Mouse (Mus musculus): ENCODE measurements around the gene Rbfox3. TPM values are rescaled to one million over a fixed set of nuclear protein-coding genes. Genes with fewer than 3 reads are reported as not detected.

The Rbfox3 gene
- total RNA-seq, 2 experiments from 2014 or later, result 0.09 to 0.12 TPM

DNA sequence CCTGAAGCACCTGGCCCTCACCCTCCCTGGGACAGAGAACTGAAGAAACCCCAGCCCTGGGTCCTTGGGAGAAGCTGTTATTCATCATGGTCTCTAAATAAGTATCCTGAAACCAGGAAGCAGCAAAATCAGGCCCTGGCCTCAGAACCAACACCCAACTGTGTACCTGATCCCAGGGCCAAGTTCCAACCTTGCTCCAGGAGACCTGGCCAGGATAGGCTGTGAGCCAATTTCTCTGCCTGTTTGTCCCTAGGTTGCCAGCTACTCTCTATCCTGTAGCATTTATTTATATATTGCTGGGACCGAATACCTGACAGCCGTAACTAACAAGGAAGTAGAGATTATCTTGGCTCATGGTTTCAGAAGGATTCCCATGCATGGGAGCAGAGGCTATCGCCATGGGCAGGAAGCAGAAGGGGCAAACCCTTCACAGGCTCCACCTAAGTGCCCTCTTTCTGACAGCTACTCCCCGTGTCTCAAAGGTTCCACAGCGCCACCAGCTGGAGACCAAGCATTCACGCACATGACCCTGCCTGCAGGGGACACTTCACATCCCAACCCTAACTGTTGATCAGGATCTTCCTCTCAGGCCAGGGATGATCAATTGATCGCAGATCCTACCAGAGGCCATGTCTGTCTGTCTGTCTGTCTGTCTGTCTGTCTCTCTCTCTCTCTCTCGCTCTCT, 31.8 kb downstream of the Rbfox3 start:
- DNase-seq, result no peak

GRCm38 (mm10) chr11:118878605-118879245, 32.7 kb downstream of the Rbfox3 start:
- DNase-seq, result no peak

- DNase-seq, result no peak
Measured at GRCm38 (mm10) chr11:118875243-118875897, 36.0 kb downstream of the Rbfox3 start.

GRCm38 (mm10) chr11:118874487-118875095, 36.8 kb downstream of the Rbfox3 start:
- DNase-seq, result no peak

GRCm38 (mm10) chr11:118874022-118874421, 37.4 kb downstream of the Rbfox3 start:
- no peak for DNase-seq

GRCm38 (mm10) chr11:118871527-118871926, 39.9 kb downstream of the Rbfox3 start:
- no peak for DNase-seq

- no peak for DNase-seq
Measured at GRCm38 (mm10) chr11:118863360-118863759, 48.0 kb downstream of the Rbfox3 start.

- DNase-seq, result no peak
Measured at GRCm38 (mm10) chr11:118861801-118862431, 49.5 kb downstream of the Rbfox3 start.

DNA sequence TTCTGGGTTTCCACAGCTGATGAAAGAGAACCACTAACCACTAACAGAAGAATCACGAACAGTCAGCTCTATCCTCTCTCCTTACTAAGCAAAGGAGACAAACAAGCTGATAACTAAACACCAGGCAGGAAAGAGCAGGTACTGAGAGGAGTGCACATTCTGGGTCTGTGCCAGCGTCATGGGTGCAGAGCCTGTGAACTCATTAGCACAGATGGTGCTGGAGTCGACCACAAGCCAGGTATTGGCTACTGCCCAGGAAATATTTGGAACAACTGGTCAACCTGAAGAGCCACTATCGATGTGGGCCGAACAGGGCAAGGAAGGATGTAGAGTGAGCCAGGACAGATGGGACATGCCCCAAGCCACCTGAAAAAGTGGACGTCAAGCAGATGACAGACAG, 50.2 kb downstream of the Rbfox3 start:
- no peak for DNase-seq

GRCm38 (mm10) chr11:118860812-118861211, 50.6 kb downstream of the Rbfox3 start:
- DNase-seq, result no peak

DNA sequence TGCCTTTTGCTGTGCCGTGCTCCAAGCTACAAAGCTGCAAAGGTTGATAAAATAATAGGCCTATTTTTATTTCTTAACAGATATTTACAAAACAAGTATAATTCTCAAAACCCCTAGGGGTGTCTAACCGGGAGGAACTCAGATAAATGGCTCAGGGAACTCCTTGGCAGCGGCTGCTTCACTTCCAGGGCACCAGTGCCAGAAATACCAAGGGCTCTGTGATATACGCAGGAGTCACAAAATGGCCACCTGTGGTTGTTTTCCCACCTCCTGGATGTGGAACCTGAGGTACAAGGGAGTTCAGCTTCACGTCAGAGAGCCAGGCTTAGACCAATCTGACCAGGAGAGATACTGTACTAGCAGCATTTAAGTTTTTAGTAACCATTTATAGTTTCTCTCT, 51.6 kb downstream of the Rbfox3 start:
- no peak for DNase-seq

DNA sequence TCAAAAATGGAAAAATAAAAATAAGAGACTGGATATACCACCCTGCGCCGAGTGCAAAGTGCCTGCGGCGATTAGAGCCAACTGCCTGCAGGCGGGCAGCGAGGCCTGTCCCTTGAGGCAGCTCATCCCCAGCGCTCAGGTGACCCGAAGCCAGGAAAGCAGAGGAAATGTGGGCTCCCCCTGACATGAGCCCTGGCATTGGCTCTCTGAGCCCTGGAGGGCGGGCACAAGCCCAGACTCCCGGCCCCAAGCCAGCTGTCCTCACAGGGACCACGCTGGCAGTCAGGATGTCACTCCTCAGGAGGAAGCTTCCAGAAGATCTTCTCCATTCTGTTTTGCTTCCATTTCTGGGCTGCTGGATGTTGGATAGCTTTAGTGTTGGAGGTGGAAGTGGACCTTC, 53.1 kb downstream of the Rbfox3 start:
- no peak for DNase-seq

DNA sequence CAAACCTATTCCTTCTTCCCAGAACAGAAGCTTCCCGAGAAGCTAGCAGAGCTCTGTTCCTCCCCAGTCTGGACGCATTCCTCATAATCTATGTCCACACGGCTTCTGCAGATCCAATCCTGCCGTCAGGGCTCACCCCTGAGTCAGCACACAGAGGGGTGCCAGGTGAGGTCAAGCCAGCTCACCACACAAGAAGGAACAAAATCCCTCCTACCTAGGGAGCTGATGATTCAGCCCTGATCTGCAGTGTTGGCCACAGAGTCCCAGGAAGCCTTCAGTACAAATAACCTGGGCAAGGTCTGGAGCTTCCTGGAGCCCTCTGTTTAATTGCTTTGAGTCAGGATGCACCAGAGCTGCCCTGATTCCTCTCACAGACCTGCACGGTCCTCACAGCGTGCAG, 60.0 kb downstream of the Rbfox3 start:
- no peak for DNase-seq

GRCm38 (mm10) chr11:118847986-118848385, 63.4 kb downstream of the Rbfox3 start:
- no peak for DNase-seq

- DNase-seq, result no peak
Measured at GRCm38 (mm10) chr11:118840992-118841391, 70.4 kb downstream of the Rbfox3 start.

- DNase-seq, result no peak
Measured at GRCm38 (mm10) chr11:118838167-118838566, 73.2 kb downstream of the Rbfox3 start.

- DNase-seq, result no peak
Measured at GRCm38 (mm10) chr11:118836889-118837288, 74.5 kb downstream of the Rbfox3 start.

DNA sequence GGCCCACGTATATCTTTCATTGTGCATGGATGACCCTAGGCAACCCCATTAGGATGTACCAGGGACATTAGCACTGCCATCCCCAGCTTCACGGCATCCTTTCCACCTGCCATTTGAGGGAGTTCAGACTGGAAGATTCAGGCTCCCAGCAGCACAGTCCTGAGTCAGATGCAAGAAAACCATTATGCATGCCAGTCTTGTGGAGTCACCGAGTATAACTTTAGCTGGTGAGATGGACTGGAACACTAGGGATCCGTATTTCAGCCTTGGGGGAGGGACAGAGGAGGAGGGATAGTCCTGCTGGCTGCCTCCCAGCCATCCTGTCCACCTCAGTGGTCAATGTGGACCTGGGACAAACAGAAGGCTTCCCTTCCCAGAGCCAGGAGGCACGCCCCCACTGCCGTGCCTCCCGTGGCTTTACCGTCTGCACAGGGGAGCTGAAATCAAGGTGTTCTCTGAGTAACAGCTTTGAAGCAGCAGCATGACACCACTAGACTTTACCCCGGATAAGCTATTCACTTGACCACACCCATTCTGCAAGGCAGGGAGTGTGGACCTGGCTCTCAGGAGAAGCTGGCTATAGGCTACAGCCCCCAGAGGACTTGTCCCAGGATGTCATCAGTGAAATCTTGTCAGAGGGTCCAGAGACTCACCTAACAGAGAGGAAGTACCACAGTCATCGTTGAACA, 78.5 kb downstream of the Rbfox3 start:
- DNase-seq, result no peak

DNA sequence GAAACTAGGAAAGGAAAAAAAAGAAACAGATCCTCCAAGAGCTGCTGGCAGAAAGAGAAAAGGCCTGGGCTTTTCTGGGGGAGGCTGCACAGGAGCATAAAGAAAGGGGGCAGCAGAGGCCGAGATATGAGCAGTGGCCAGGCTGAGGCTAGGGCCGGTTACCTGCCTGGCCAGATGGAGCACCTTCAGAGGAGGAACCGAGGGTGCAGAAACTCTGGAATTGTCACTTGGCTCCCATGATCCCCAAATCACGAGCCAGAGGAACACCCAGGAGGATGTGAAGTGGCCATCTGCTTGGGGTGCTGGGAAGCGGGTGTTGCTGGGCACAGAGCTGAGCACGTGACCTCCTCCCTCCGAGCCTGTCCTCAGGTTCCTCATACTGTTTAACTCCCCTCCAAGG, 79.7 kb downstream of the Rbfox3 start:
- DNase-seq, result no peak

GRCm38 (mm10) chr11:118825280-118826094, 85.9 kb downstream of the Rbfox3 start:
- DNase-seq, result no peak

DNA sequence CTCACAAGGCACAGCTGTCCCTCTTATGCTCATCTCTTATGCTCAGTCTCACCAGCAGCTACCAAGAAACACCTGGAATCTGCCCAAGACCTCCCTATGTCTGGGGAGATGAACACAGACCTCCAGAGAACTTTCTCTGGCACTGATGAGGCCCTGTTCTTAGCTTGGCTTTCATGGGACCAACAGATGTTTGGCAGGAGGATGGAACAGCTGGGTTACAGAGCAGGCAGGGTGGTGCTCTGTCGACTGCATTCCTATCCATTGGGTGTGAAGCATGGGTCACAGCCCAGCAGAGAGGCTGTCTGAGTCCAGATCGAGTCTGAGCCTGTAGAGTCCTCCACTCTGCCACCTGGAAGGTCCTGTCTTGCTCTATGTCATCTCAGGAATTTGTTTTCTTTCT, 90.0 kb downstream of the Rbfox3 start:
- DNase-seq, result peak; percentile 24
